9 mouse cellular contexts compared by ENCODE assay signal in genomic region chr13:56698391-56698790, GRCm38 (mm10). TPM values are rescaled to one million over a fixed set of nuclear protein-coding genes. Genes with fewer than 3 reads are reported as not detected.
DNase-seq lines count a peak whose midpoint lies in the region; ATAC-seq lines count a peak whose summit lies in the region.
"Had no signal": no experiment of that assay in that cellular context is flagged by ENCODE, and none has a peak within 500 bp of the region (broad histone marks: within the 10 kb centered on the region; RNA-seq: fewer than 3 reads in every experiment).

No protein-coding gene starts in this region.

- ATAC-seq in neural tube, embryonic 11.5 days (ENCODE audit: insufficient read depth, low FRiP score, low TSS enrichment) = no peak
- no peak for ATAC-seq in embryonic facial prominence, embryonic 13.5 days (ENCODE audit: insufficient number of reproducible peaks, insufficient read depth, low FRiP score, low TSS enrichment, low read depth)
- ATAC-seq in intestine, embryonic 15.5 days = peak; percentile 9; the same call in 1 of the 2 replicates
- ATAC-seq in limb, embryonic 13.5 days (ENCODE audit: low FRiP score, low read depth) = peak; percentile 57; the same call in 1 of the 2 replicates
- no peak for ATAC-seq in CD4-positive, CD25-positive, alpha-beta regulatory T cell, adult 4 months

- DNase-seq in neural tube, embryonic 11.5 days (ENCODE audit: low spot score) = peak; percentile 58
- DNase-seq in neural tube, embryonic 10.5 days (ENCODE audit: extremely low spot score, low spot score) = no peak
- DNase-seq in skeletal muscle tissue, adult 2 months (ENCODE audit: low read depth, low spot score) = peak; percentile 12
- DNase-seq in spleen, postnatal 36 days (ENCODE audit: low spot score in 2 of 2) = no peak

- peaks cover 10% of the 10 kb centered on the region for H3K4me1 ChIP-seq in neural tube, embryonic 11.5 days (ENCODE audit: control insufficient read depth, insufficient read depth, low read length)
- peaks cover 44% of the 10 kb centered on the region for H3K4me1 ChIP-seq in embryonic facial prominence, embryonic 13.5 days
- peaks cover 22% of the 10 kb centered on the region for H3K4me1 ChIP-seq in intestine, embryonic 15.5 days (replicated peaks)
- H3K4me1 ChIP-seq in limb, embryonic 13.5 days = peaks cover 68% of the 10 kb centered on the region

- H3K27ac ChIP-seq in neural tube, embryonic 11.5 days (ENCODE audit: low read depth, low read length) = peak overlapping the region; percentile 36; the same call in 1 of the 2 replicates
- peak overlapping the region; percentile 62 for H3K27ac ChIP-seq in embryonic facial prominence, embryonic 13.5 days
- peak overlapping the region; percentile 44; the same call in 1 of the 2 replicates for H3K27ac ChIP-seq in intestine, embryonic 15.5 days
- H3K27ac ChIP-seq in limb, embryonic 13.5 days = peak overlapping the region; percentile 61
- H3K27ac ChIP-seq: liver, embryonic 14.5 days had no signal

- H3K27me3 ChIP-seq in neural tube, embryonic 11.5 days (ENCODE audit: control insufficient read depth, insufficient read depth, low read length) = no peaks in the 10 kb centered on the region
- no peaks in the 10 kb centered on the region for H3K27me3 ChIP-seq in embryonic facial prominence, embryonic 13.5 days
- H3K27me3 ChIP-seq in intestine, embryonic 15.5 days (replicated peaks) = no peaks in the 10 kb centered on the region
- no peaks in the 10 kb centered on the region for H3K27me3 ChIP-seq in limb, embryonic 13.5 days

- no peaks in the 10 kb centered on the region for H3K9me3 ChIP-seq in neural tube, embryonic 11.5 days (ENCODE audit: control insufficient read depth, low read length)
- H3K9me3 ChIP-seq in embryonic facial prominence, embryonic 13.5 days = no peaks in the 10 kb centered on the region
- no peaks in the 10 kb centered on the region for H3K9me3 ChIP-seq in intestine, embryonic 15.5 days
- no peaks in the 10 kb centered on the region for H3K9me3 ChIP-seq in limb, embryonic 13.5 days

- H3K36me3 ChIP-seq in neural tube, embryonic 11.5 days (ENCODE audit: control insufficient read depth, insufficient read depth, low read length) = no peaks in the 10 kb centered on the region
- H3K36me3 ChIP-seq in embryonic facial prominence, embryonic 13.5 days = no peaks in the 10 kb centered on the region
- no peaks in the 10 kb centered on the region for H3K36me3 ChIP-seq in intestine, embryonic 15.5 days
- no peaks in the 10 kb centered on the region for H3K36me3 ChIP-seq in limb, embryonic 13.5 days

- no peak overlapping the region for H3K4me2 ChIP-seq in neural tube, embryonic 11.5 days (ENCODE audit: low read depth)
- H3K4me2 ChIP-seq in embryonic facial prominence, embryonic 13.5 days = peak overlapping the region; percentile 27
- H3K4me2 ChIP-seq in intestine, embryonic 15.5 days (replicated peaks) = peak overlapping the region; percentile 41
- peak overlapping the region; percentile 38 for H3K4me2 ChIP-seq in limb, embryonic 13.5 days (replicated peaks)

- WGBS in neural tube, embryonic 11.5 days = 17% methylated on average over 9 of the region's 9 CpGs
- WGBS in embryonic facial prominence, embryonic 13.5 days = 8% methylated on average over 9 of the region's 9 CpGs
- WGBS in intestine, embryonic 15.5 days = 11% methylated on average over 9 of the region's 9 CpGs
- 3% methylated on average over 9 of the region's 9 CpGs for WGBS in limb, embryonic 13.5 days

- H3K4me3 ChIP-seq in neural tube, embryonic 11.5 days (ENCODE audit: low read depth, low read length) = no peak overlapping the region
- H3K4me3 ChIP-seq in embryonic facial prominence, embryonic 13.5 days = no peak overlapping the region
- H3K4me3 ChIP-seq in intestine, embryonic 15.5 days (replicated peaks) = no peak overlapping the region
- no peak overlapping the region for H3K4me3 ChIP-seq in limb, embryonic 13.5 days

- H3K9ac ChIP-seq in neural tube, embryonic 11.5 days (ENCODE audit: low read length) = no peak overlapping the region
- no peak overlapping the region; the same call in 1 of the 2 replicates for H3K9ac ChIP-seq in embryonic facial prominence, embryonic 13.5 days
- H3K9ac ChIP-seq in intestine, embryonic 15.5 days = no peak overlapping the region
- H3K9ac ChIP-seq in limb, embryonic 13.5 days = peak overlapping the region; percentile 48; the same call in 1 of the 2 replicates
- H3K9ac ChIP-seq: liver, embryonic 14.5 days had no signal

RNA-seq across cellular contexts. Expression of gene Smad5, which starts 4.4 kb away (rescaled TPM):
- polyA plus RNA-seq in neural tube, embryonic 11.5 days (2014; fragmentation: Nextera tagmentation; extraction: Ambion mirVana) = 56.4 and 58.9 TPM in 2 replicates
- 39.5 and 44.7 TPM in 2 replicates for polyA plus RNA-seq in embryonic facial prominence, embryonic 13.5 days (2015; fragmentation: Nextera tagmentation; extraction: Ambion mirVana)
- 19.3 and 19.5 TPM in 2 replicates for polyA plus RNA-seq in intestine, embryonic 15.5 days (2015; fragmentation: Nextera tagmentation; extraction: Ambion mirVana)
- 37.3 and 41.2 TPM in 2 replicates for polyA plus RNA-seq in limb, embryonic 13.5 days (2015; fragmentation: Nextera tagmentation; extraction: Ambion mirVana)
- 10 to 100 TPM; 10.3 to 10.7 TPM for polyA plus RNA-seq in CD4-positive, CD25-positive, alpha-beta regulatory T cell, adult 4 months (2017; shearing (Covaris generic))

RNA-seq across cellular contexts. Expression of gene Gm45623, which starts 55.2 kb away (rescaled TPM):
- not detected in 2 replicates for polyA plus RNA-seq in neural tube, embryonic 11.5 days (2014; fragmentation: Nextera tagmentation; extraction: Ambion mirVana)
- polyA plus RNA-seq in embryonic facial prominence, embryonic 13.5 days (2015; fragmentation: Nextera tagmentation; extraction: Ambion mirVana) = 0.65 and 0.89 TPM in 2 replicates
- polyA plus RNA-seq in intestine, embryonic 15.5 days (2015; fragmentation: Nextera tagmentation; extraction: Ambion mirVana) = 0.50 and 1.00 TPM in 2 replicates
- polyA plus RNA-seq in limb, embryonic 13.5 days (2015; fragmentation: Nextera tagmentation; extraction: Ambion mirVana) = 0.10 and 0.26 TPM in 2 replicates
- not detected for polyA plus RNA-seq in CD4-positive, CD25-positive, alpha-beta regulatory T cell, adult 4 months (2017; shearing (Covaris generic))
- polyA plus RNA-seq: liver, embryonic 14.5 days had no signal

Comparison
In these comparisons a context has a peak if more than half of its experiments do, and no peak if none do; other contexts are left out.
1. DNase-seq: peak in neural tube, embryonic 11.5 days (single experiment) and skeletal muscle tissue, adult 2 months (single experiment); none in neural tube, embryonic 10.5 days (single experiment) and spleen, postnatal 36 days (0 of 2).
2. ATAC-seq: peak in intestine, embryonic 15.5 days (single experiment) and limb, embryonic 13.5 days (single experiment); none in neural tube, embryonic 11.5 days (single experiment), embryonic facial prominence, embryonic 13.5 days (single experiment) and CD4-positive, CD25-positive, alpha-beta regulatory T cell, adult 4 months (single experiment).
3. Peak in every context shown above with its lines, with median percentiles within 50 percentile points of each other: H3K27ac ChIP-seq.